Mouse (Mus musculus): ENCODE measurements around the gene Tiprl.
A peak's percentile ranks its signal among the peaks of the same experiment; 100 is the strongest.

The Tiprl gene

DNA sequence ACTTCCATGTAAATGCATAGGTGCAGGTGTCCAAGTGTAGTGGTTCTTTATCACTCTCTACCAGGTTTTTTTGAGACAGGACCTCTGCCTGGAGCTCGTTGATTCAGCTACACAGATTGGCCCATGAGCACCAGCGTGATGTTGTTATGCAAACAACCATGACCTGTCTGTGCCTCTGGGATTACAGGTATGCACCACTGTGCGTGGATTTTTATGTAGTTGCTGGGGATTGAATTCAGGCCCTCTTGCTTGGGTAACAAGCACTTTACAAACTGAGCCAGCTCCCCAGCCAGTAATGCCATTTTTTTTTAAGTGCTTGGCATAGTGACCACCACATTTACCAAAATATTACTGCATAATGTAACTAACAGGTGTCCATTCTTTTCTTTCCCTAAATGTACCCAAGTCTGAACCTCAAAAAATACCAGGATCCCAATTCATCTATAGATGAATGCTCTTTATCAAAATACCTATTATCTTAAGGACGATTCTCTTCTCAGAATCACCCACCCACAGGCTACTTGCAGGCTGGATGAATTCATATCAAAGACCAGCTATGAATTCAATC is 35.3 kb downstream of the Tiprl start:
- no peak for DNase-seq (ENCODE audit: low spot score in 2 of 2)

DNA sequence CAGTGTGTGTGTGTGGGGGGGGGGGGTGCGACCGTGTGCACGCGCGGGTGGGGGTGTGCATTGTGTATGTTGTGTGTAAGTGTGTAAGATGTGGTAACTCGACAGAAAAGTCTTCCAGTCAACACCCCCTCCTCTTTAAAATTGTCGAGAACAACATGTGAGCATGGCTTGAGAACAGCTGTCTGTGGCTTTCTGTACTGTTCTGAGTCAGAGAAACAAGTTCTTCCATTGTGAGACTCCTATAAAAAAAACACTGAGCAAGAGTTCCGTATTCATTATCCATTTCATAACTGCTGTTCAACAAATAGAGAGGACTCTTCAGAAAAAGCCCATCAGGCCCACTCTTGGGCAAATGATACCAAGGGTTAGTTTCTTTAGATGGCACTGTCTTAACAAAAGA is 36.0 kb downstream of the Tiprl start:
- no peak for DNase-seq (ENCODE audit: low spot score in 2 of 2)

DNA sequence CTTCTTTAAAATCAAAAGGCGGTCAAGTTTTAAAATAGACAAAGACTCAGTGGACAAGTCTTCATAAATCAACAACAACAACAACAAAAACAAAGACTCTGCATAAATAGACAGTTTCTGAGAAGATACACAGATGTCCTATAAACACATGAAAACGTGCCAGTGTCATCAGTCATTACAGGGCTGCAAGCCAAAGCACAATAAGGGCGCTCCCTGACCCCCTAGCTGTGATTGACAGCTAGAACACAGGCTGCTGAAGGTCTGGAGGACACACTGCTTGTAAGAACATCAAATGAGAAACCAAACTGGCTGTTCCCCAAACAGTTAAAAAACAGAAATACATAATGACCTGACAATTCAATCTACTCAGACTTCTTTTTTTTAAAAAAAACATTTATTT is 37.2 kb downstream of the Tiprl start:
- DNase-seq (ENCODE audit: low spot score in 2 of 2): no peak

DNA sequence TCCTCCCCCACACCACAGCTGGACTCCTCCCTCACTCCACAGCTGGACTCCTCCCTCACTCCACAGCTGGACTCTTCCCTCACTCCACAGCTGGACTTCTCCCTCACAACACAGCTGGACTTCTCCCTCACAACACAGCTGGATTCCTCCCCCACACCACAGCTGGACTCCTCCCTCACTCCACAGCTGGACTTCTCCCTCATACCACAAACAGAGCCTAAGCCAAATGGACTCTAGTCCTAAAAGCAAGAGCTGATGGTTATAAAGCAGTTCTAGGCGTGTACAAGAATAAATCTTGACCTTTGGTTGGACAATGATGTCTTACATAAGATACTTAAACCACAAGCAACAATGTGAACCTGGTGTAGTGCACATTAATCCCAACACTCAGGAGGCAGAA is 37.8 kb downstream of the Tiprl start:
- no peak for DNase-seq (ENCODE audit: low spot score in 2 of 2)

DNA sequence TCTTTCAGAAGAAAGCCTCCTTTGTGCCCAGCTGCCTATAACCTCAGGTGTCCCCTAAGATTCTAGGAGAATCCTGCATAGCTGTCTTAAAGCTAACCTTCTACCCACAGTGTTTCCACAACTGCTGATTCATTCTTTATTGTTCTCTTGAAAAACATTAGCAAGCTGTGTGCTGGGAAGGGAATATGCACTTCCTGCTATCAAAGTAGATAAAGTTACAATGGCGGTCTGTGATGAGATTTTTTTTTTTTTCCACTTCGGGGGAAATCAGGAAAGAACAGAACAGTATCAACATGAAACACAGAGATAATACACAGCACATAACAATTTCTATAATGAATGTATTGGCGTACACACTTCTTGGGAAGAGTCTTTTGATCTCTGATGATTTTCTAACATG is 38.9 kb downstream of the Tiprl start:
- no peak for DNase-seq (ENCODE audit: low spot score in 2 of 2)

DNA sequence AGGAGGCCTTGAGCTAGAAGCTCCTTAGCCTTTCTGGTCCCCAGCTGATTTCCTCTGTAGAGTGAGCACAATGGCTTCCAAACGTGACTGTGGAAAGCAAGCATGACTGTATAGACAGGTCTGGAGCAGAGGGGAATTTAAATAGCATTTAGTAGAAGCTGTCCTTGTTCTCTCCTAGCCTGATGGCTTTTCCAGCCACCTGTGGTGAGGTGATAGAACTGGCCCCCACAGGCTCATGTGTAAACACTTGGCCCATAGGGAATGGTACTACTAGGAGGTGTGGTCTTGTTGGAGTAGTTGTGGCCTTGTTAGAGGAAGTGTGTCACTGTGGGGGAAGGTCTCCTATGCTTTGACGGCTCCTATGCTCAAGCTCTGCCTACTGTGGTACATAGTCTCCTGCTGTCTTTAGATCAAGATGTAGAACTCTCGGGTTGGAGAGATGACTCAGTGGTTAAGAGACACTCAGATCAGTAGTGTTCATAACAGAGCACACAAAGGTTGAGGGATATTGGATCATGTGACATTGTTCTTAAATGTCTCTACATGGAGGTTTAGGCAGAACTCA is 41.3 kb downstream of the Tiprl start:
- no peak for DNase-seq (ENCODE audit: low spot score in 2 of 2)

DNA sequence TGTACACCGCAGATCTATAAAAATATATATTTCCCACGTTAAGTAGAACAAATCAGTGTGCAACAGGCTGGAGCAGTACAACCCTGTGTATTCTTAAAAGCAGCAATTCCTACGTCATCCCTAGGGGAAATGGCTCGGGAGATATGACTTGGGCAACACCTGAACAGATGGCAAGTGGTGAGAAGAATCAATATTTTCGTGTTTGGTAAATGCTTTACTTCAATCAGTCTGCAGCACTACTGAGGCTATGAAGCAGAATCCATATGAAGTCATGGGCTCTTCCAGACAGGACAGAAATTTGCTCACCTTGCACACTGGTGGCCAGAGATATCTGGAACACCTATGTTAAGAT is 42.2 kb downstream of the Tiprl start:
- DNase-seq (ENCODE audit: low spot score in 2 of 2): no peak

DNA sequence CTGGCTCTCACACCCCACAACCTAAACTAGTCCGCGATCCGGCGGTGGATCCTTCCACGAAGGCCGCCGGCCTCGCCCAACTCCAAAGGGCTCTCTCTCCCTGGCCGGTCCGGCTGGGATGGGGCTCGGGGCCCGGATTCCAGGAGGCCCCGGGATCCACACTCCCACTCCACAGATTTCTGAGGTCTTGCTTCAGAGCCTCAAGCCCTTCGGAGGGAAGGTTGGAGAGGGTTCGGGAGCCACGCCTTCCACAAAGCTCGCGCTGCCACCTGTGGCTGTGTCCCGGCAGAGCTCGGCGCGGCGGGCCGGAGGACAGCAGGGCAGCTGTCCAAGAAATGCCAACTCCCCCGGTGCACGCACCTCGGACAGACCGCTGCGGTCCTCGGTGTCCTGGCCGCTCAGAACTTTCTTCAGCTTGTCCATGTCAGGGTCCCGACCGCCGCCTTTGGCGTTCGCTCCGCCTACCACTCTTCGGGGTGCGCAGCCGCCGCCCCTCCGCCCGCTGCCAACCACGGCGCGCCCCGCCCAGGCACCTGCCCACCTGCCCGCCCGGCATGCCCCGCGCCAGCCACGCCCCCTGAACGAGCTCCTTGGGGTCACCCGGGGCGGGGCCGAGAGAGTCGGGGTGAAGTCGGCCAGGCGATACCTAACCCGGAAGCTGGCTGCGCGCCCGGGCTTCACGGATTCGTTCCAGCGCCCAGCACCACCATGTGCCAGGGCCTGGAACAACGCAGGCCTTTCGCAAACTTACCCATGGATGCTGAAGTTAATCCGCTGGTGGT is 42.7 kb downstream of the Tiprl start, which contains the start of gene Sft2d2:
Sft2d2 (minus strand) TSS at position 559 of the 782 bp plus-strand sequence.
- DNase-seq (ENCODE audit: low spot score in 2 of 2): peak; percentile 53 to 66

DNA sequence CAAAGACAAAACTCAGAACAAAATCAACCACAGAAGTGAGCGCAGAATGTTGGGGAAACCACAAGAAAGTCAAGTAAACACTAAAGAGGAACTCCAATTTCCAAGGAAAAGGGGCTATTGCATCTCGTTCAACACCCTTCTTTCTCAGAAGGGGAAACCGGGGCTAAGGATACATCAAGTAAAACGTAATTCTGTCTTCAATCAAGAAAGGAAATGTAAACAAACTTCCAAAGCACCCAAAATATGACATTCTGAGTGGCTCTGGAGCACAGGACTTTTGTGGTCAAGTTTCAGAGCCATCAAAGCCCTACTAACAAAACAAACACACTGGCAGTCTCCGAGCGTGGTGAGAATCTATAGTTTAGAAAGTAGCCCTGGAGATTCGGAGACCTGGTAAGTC is 43.4 kb downstream of the Tiprl start:
- no peak for DNase-seq (ENCODE audit: low spot score in 2 of 2)

DNA sequence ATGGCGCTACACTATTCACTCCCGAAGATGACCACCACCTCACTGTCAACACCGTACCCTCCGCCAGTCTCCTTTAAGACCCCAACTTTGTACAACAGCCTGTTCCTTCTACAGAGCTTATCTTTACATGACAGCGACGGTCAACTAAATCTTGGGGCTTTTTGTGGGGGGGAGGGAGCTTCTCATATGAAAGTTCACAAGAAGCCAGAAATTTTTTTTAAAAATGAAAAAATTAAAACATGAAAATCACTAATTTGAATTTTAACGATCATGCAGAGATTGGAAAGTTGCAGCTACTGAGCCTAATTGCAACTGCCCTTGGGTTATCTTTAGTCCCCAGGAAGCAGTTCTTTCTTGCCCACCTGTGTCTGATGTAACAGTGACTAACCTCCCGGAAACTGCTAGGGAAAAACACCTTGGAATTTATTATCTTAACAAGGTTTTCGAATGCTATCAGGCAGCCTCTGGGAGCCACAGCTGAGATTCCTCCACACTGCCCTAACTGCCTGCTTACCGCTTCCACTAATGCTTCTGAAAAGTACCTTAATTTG is 44.0 kb downstream of the Tiprl start:
- DNase-seq (ENCODE audit: low spot score in 2 of 2): no peak

DNA sequence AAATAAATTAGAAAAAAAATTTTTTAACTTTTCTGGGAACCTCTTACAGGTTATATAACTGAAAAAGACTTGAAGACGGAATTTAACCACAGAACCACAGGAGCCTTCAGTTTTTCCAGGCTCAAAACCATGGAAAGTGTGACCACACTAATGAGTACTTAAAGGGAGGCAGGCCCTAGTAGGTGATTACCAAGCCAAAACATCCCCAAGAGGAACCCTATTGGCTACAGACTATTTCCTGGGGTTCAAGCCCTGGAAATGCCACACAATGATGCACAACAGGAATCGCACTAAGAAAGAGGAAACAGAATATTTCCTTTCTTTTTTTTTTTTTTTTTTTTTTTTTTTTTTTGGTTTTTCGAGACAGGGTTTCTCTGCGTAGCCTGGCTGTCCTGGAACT is 44.7 kb downstream of the Tiprl start:
- DNase-seq (ENCODE audit: low spot score in 2 of 2): no peak

DNA sequence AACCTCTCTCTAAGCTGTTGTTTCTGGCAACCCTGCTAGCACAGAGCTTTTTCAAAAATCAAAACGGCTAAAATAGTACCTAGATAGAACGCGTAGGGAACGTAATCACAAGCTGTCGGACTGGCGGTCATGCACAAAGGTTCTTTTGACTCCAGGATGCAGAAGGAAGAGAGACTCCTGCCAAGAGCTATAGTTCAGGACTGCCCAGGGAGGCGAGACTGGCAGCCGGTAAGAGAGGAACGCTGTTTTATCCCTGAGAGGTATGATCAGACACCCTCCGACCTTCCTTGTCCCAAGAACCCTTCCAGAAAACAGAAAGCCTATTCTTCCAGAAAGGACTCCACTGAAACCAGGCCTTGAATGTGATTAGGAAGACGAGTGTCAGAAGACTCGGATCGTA is 45.2 kb downstream of the Tiprl start:
- DNase-seq (ENCODE audit: low spot score in 2 of 2): no peak

DNA sequence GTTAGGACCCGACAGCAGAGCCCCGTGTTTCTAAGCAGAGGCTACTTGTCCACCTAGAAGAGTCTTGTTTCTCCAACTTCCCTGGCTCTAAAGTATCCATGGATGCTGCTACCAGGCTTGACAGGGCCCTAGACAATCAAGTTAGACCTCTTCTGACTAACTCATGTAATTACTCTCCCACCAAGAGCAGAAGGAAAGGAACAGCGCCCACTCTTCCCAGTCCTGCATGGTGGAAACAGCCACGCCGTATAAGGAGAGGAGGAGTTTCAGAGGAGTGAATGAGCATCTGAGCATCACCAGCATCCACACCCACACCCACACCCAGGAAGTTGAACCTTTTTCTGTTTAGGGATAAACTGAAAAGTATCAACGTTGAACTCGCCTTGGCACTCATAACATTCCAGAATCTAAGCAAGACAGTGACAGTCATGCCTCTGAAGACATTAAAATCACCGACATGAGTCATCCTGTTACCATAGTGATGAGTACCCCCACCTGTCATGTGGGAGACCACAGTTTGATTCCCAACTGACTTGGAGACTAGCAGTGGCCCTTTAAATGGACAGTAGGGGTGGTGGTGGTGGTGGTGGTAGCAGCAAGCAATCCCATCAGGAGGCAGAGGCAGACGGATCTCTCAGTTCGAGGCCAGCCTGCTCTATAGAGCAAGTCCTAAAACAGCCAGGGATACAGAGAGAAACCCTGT is 46.1 kb downstream of the Tiprl start:
- no peak for DNase-seq (ENCODE audit: low spot score in 2 of 2)

DNA sequence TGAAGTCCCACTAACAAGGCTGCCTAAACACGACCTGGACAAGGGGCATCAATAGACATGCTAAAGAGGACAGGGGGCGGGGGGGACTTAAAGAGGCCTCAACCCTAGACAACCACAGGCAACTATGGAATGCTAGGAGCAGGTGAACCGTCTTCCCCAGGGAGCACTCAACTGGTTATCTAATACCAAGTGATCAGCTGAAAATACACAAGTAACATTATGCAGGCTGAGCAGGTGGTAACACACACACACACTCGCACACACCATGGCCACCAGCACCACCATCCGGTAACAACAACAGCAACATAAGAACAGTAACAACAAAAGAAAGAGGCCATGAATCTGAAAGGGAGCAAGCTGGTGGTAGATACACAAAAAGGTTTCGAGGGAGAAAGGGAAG is 46.7 kb downstream of the Tiprl start:
- no peak for DNase-seq (ENCODE audit: low spot score in 2 of 2)

DNA sequence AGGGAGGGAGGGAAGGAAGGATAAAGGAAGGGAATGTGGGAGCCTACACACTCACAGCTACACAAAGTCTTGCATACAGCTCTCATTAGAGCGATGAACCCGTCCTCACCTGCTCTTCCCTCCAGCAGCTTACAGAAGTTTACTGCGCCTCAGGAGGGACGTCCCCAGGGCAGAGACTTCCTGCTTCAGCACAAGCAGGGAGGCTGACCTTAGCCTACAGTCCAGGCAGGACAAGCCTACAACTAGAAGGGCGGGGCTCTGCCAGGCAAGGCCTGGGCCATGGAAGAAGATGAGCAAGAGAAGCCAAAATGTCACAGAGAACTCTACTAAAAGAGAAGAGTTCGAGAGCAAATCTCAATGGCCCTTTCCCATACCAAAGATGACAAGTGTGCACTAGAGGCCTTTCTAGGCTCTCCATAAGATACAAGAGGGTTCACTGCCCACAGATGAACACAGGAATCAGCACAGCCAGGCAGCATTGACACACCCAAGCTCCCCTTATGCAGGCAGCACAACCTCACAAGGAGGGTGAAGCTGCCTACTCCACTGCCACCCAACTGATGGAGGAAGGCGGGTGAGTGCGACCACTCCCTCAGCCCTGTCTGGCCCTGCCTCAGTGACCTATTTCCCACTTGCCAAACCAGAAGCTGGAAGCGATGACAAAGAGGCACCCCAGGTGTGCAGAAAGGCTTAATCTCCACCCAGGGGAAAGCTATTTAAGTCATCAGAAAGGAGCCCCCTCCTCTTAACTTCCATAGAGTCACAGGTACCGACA is 47.8 kb downstream of the Tiprl start:
- DNase-seq (ENCODE audit: low spot score in 2 of 2): no peak

DNA sequence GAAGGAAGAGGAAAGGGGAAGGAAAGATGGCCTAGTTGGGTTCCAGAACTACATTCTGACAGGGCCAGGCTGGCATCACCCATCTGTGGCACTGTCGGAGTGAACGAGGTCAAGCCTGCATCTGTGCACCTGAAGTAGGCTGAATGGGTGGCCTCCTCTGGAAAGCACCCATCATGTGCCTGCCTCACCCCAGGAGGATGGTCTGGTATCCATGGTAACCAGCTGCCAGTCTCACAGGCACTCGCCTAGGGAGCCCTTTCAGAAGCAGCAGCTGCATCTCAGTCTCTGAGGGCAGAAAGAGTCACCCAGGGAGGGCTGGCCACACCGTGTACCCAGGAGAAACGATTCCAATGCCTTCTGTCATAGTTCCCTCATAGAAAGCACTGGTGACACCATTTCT is 49.4 kb downstream of the Tiprl start:
- no peak for DNase-seq (ENCODE audit: low spot score in 2 of 2)

DNA sequence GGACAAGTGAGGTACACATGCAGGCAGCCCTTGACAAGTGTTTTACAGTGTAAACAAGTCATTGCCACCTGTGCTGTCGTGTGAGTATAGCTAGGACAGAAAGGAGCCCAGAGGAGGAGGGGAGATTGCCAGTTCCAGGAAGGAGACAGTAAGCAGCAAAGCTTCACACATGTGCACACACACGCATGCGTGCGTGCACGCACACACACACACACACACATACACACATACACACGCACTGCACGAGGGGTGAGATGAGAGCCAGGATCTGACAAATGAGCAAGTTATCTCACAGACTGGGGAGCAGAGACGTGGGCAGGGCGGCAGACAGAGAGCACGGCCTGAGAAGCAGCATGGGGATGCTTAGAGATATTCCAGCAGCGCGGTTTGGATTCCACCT is 50.3 kb downstream of the Tiprl start:
- DNase-seq (ENCODE audit: low spot score in 2 of 2): peak in 1 of 2 experiments; percentile 4

DNA sequence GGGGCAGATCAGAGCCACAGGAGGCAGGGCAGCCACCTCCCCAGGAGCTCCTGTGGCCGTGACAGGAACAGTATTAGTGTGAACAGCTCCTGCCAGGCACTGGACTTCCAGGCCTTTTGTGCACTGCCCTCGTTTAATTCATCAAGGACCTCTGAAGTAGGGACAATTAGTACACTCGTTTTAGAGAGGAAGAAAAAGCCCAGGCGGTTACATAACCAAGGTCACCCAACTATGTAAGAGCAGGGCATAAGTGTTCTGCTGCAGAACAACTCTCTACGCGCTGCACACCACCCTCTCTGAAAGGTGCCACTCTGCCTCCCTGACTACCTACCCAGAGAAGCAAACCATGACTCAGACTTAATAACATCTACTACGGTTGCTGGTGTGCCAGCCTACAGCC is 51.7 kb downstream of the Tiprl start:
- DNase-seq (ENCODE audit: low spot score in 2 of 2): no peak

DNA sequence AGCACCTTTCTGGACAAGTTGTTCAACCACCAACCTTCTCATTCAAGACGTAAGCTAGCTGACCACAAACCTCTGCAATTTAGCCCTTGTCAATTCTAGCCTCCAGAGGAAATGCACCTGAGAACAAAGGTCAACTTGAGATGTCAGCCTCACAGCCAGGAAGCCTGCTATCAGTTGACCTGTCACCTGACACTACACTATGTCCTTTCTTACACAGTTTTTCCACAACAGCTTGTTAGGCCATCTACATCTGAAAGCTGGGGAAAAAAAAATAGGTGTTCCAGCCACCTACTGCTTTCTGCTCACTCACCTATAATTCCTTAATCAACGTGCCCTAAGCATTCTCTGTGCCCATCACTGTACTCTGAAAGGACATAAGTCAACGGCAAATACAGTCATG is 52.6 kb downstream of the Tiprl start:
- DNase-seq (ENCODE audit: low spot score in 2 of 2): no peak

DNA sequence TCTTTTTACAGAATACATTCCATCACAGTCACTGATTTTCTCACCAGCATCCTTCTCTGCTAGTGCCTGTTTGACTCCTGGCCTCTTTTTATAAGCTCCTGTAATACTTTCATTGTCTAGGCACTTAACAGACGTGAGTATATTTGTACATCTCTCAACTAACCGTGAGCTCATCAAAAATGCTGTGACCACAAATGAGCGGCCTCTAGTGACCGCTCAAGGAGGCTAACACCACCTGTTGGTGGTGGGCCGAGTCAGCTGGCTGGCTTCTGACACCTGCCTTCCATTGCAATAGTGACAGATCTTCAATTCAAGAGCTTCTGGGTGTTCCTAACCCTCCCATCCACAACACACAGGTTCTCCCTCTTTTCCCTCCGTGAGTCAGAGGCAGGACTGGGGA is 53.4 kb downstream of the Tiprl start:
- DNase-seq (ENCODE audit: low spot score in 2 of 2): no peak

DNA sequence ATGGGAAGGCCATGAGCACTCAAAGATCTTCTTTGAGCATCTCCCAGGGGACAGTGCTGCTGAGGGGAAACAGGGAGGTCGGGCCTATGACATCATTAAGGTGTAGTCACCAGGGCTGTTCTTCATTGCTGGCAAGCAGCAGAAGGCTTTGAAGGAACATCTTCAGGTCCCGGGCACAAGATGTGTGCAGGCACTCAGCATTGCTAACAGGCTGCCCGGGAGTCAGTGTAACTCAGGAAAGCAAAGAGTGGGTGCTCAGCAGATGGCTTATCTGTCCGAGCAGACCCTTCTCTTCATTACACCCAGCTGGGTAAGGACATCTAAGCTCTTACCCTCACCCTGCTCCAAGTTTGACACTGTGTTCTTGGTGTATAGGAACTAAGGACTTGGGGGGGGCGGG is 57.5 kb downstream of the Tiprl start:
- DNase-seq (ENCODE audit: low spot score in 2 of 2): no peak

DNA sequence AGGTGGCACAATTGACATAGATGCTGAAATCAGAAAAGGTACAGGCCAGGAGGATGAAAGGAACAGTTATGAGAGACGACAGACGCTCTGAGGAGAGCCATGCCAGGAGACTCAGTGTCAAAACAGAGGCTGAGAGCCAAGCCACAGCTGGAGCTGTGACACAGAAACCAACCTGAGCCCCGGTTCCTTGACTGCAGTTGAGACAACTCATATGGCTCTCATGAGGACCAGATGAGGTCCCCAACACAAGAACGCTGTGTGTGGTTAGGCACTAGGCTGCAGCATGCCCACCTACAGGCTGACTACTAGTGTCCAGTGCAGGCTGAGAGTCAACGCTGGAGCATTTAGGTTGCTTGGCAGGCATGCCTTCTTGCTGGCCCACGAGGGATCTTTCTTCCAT is 58.7 kb downstream of the Tiprl start:
- DNase-seq (ENCODE audit: low spot score in 2 of 2): no peak

Measured in frontal cortex, postnatal 10 days (tissue).